Mouse (Mus musculus): ENCODE measurements at regions not wholly inside any gene's neighbourhood (a gene's known extent, or its start where the extent isn't known, plus 50 kb on each side); places are given as distances from the start of the nearest gene placed in this dataset.
A peak's percentile ranks its signal among the peaks of the same experiment; 100 is the strongest.

DNA sequence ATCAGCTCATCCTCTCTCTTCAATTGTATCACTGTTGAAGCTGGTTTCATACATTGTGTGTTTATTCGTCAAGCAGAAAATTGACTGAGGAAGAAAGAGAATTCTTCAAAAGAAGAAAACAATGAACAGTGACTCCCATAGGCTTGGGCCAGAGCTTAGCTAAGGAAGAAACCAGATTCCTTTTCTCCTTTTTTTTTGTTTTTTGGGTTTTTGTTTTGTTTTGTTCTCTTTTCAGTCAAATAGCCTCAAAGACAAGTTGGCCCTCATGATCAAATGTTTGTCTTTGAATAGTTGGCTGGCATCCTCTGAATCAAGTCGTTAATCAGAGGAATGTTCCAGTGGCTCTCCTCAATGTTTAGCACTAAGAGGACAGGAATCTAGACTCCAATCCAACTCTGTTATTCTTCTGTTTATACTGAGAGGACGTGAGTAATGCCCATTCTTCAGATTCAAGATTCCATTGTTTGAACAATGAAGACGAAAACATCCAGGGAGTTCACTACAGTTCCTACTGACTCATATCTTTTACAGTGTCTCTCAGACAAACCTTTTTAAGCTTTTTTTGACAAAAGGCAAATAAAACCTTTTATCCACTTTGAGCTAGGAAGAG is 86.1 kb upstream of the Adgrl4 start:
- no peak for DNase-seq (ENCODE audit: low spot score in 2 of 2)

- DNase-seq (ENCODE audit: low spot score in 2 of 2): peak in 1 of 2 experiments; percentile 25
Observed at GRCm38 (mm10) chr3:151366302-151366701, 71.4 kb upstream of the Adgrl4 start.

- no peak for DNase-seq (ENCODE audit: low spot score in 2 of 2)
Observed at GRCm38 (mm10) chr3:151366707-151367306, 70.9 kb upstream of the Adgrl4 start.

DNA sequence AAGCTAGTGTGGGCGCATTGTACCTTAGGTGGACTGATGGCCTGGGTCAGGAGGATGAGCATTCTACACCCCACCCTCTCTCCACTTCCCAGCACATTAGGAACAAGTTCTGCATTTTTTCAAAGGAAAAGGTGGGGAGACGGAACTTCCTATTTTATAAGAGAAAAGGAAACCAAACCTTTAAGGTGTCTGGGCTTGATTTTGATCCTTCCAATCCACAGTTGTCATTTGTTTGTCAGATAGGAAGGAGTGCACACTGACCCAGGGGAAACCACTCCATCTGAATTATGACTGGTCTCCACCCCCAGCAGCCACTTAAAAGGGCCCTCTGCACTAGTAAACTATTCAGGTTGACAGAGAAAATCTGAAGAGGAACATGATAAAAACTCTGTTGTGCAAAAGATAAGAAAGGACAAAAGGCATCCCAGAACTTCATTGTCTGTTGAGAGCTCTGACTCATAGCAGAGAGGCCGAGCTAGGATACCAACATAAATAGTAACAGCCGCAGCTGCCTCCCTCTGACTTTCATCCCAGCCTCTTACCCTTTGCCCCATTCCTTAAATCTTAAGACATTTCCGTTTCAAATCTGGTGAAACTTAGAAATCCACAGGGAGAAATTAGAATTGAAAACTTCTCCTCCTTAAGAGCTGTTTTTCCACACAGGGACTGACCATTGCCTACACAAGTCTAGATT is 54.2 kb upstream of the Adgrl4 start:
- no peak for DNase-seq (ENCODE audit: low spot score in 2 of 2)

DNA sequence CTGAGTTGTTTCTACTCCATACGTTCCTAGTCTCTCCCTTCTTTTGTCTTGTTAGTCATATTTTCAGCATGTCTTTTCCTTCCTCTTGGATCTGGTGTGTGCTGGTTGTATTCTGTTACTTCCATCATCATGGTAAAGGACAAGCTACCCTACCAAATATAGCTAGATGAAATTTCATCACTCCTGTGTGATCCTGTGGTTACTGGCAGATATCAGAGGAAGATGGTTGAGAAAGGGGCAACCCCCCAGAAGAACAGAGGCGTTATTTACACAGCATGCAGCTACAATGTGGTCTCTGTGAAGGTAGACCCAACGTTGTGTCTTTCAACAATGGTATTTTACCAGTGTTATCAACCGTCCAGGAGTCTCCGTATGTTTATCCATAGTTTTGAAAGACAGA is 52.8 kb upstream of the Adgrl4 start:
- no peak for DNase-seq (ENCODE audit: low spot score in 2 of 2)

GRCm38 (mm10) chr3:151386103-151386502 is 51.6 kb upstream of the Adgrl4 start:
- DNase-seq (ENCODE audit: low spot score in 2 of 2): no peak

Measured in right cerebral cortex, postnatal 10 days (tissue).